In genomic region chr14:22679008-22679704, GRCm38 (mm10) we compare ENCODE assay signal across 11 mouse cellular contexts.
DNase-seq lines count a peak whose midpoint lies in the region; ATAC-seq and TF ChIP-seq lines count a peak whose summit lies in the region.
"Had no signal": no experiment of that assay in that cellular context is flagged by ENCODE, and none has a peak within 500 bp of the region (broad histone marks: within the 10 kb centered on the region; RNA-seq: fewer than 3 reads in every experiment).

No protein-coding gene starts in this region.

- no peak for TF ChIP-seq CTCF in hindbrain, postnatal 0 days (IDR thresholded peaks at IDR 0.05; ENCODE audit: low read depth)

- H3K4me2 ChIP-seq in lung, embryonic 15.5 days, result no peak overlapping the region
- H3K4me2 ChIP-seq in forebrain, embryonic 14.5 days (ENCODE audit: low read length), result no peak overlapping the region
- H3K4me2 ChIP-seq in hindbrain, postnatal 0 days (ENCODE audit: low read depth, low read length), result no peak overlapping the region
- H3K4me2 ChIP-seq in stomach, embryonic 14.5 days (replicated peaks; ENCODE audit: low read depth, low read length), result no peak overlapping the region
- H3K4me2 ChIP-seq: embryonic facial prominence, embryonic 13.5 days had no signal

- H3K4me1 ChIP-seq in lung, embryonic 15.5 days, result peaks cover 18% of the 10 kb centered on the region; the same call in 1 of the 2 replicates
- peaks cover 20% of the 10 kb centered on the region for H3K4me1 ChIP-seq in forebrain, embryonic 14.5 days (ENCODE audit: control insufficient read depth, insufficient read depth, low read length)
- no peaks in the 10 kb centered on the region for H3K4me1 ChIP-seq in hindbrain, postnatal 0 days (ENCODE audit: insufficient read depth, low read length)
- H3K4me1 ChIP-seq in stomach, embryonic 14.5 days (ENCODE audit: control insufficient read depth, insufficient read depth, low read length), result 0 out of 2 replicates have a peak, but pooled peaks cover 2% of the 10 kb centered on the region
- H3K4me1 ChIP-seq: embryonic facial prominence, embryonic 13.5 days had no signal

- DNase-seq in lung, postnatal 14 days, result no peak
- peak; percentile 50 for DNase-seq in forebrain, embryonic 14.5 days (ENCODE audit: low spot score)
- no peak for DNase-seq in hindbrain, postnatal 0 days (ENCODE audit: low spot score)
- DNase-seq in cerebellum, postnatal 14 days, result no peak
- DNase-seq: cerebellum, adult 8-10 months; thymus, postnatal 14 days had no signal

- H3K9me3 ChIP-seq in lung, embryonic 15.5 days, result no peaks in the 10 kb centered on the region
- no peaks in the 10 kb centered on the region for H3K9me3 ChIP-seq in forebrain, embryonic 14.5 days (replicated peaks; ENCODE audit: control insufficient read depth, low read length)
- H3K9me3 ChIP-seq in hindbrain, postnatal 0 days (ENCODE audit: low read length), result no peaks in the 10 kb centered on the region
- no peaks in the 10 kb centered on the region for H3K9me3 ChIP-seq in stomach, embryonic 14.5 days (ENCODE audit: control insufficient read depth, low read depth, low read length)
- H3K9me3 ChIP-seq: embryonic facial prominence, embryonic 13.5 days had no signal

- no peak overlapping the region for H3K4me3 ChIP-seq in lung, embryonic 15.5 days
- no peak overlapping the region for H3K4me3 ChIP-seq in forebrain, embryonic 14.5 days (ENCODE audit: low read depth, low read length)
- no peak overlapping the region for H3K4me3 ChIP-seq in hindbrain, postnatal 0 days (ENCODE audit: low read length)
- no peak overlapping the region for H3K4me3 ChIP-seq in stomach, embryonic 14.5 days (ENCODE audit: low read depth, low read length)
- H3K4me3 ChIP-seq: embryonic facial prominence, embryonic 13.5 days had no signal

- ATAC-seq in lung, embryonic 15.5 days (ENCODE audit: borderline replicate concordance, extremely low read depth, low FRiP score, low TSS enrichment), result peak; percentile 49; the same call in 1 of the 2 replicates
- ATAC-seq in forebrain, embryonic 14.5 days, result peak; percentile 65
- ATAC-seq in hindbrain, postnatal 0 days, result peak; percentile 47; the same call in 1 of the 2 replicates
- no peak for ATAC-seq in stomach, embryonic 14.5 days (ENCODE audit: insufficient number of reproducible peaks, insufficient read depth, low FRiP score, low read depth)
- ATAC-seq in erythroid progenitor cell, adult 5-6 weeks (replicated peaks; ENCODE audit: low FRiP score, poor library complexity, severe bottlenecking), result no peak
- ATAC-seq: intestine, embryonic 16.5 days had no signal

- H3K27me3 ChIP-seq in lung, embryonic 15.5 days, result no peaks in the 10 kb centered on the region
- H3K27me3 ChIP-seq in forebrain, embryonic 14.5 days (replicated peaks; ENCODE audit: control insufficient read depth, insufficient read depth, low read length), result peaks cover 16% of the 10 kb centered on the region
- no peaks in the 10 kb centered on the region for H3K27me3 ChIP-seq in hindbrain, postnatal 0 days (ENCODE audit: insufficient read depth, low read length)
- H3K27me3 ChIP-seq in stomach, embryonic 14.5 days (ENCODE audit: control insufficient read depth, insufficient read depth, low read length), result no peaks in the 10 kb centered on the region
- H3K27me3 ChIP-seq: embryonic facial prominence, embryonic 13.5 days had no signal

- no peak overlapping the region for H3K27ac ChIP-seq in lung, embryonic 15.5 days
- H3K27ac ChIP-seq in forebrain, embryonic 14.5 days (ENCODE audit: low read depth, low read length), result peak overlapping the region; percentile 64; the same call in 1 of the 2 replicates
- H3K27ac ChIP-seq in hindbrain, postnatal 0 days, result no peak overlapping the region
- H3K27ac ChIP-seq in stomach, embryonic 14.5 days (ENCODE audit: low read length), result peak overlapping the region; percentile 69; the same call in 1 of the 2 replicates
- H3K27ac ChIP-seq: embryonic facial prominence, embryonic 13.5 days had no signal

- no peaks in the 10 kb centered on the region for H3K36me3 ChIP-seq in lung, embryonic 15.5 days
- H3K36me3 ChIP-seq in forebrain, embryonic 14.5 days (ENCODE audit: control insufficient read depth, insufficient read depth, low read length), result no peaks in the 10 kb centered on the region
- H3K36me3 ChIP-seq in hindbrain, postnatal 0 days (ENCODE audit: insufficient read depth, low read length), result no peaks in the 10 kb centered on the region
- no peaks in the 10 kb centered on the region for H3K36me3 ChIP-seq in stomach, embryonic 14.5 days (ENCODE audit: control insufficient read depth, insufficient read depth, low read length)
- H3K36me3 ChIP-seq: embryonic facial prominence, embryonic 13.5 days had no signal

- WGBS in lung, embryonic 15.5 days, result 51% methylated on average over 5 of the region's 5 CpGs
- WGBS in forebrain, embryonic 14.5 days, result 14% methylated on average over 5 of the region's 5 CpGs
- WGBS in hindbrain, postnatal 0 days, result 38% methylated on average over 5 of the region's 5 CpGs
- 74% methylated on average over 5 of the region's 5 CpGs for WGBS in stomach, embryonic 14.5 days

- H3K9ac ChIP-seq in lung, embryonic 15.5 days, result no peak overlapping the region
- no peak overlapping the region for H3K9ac ChIP-seq in forebrain, embryonic 14.5 days (ENCODE audit: low read length)
- no peak overlapping the region for H3K9ac ChIP-seq in hindbrain, postnatal 0 days (replicated peaks; ENCODE audit: low read length)
- no peak overlapping the region for H3K9ac ChIP-seq in stomach, embryonic 14.5 days (replicated peaks; ENCODE audit: low read depth, low read length)
- H3K9ac ChIP-seq: embryonic facial prominence, embryonic 13.5 days had no signal

Comparison
In these comparisons a context has a peak if more than half of its experiments do, and no peak if none do; other contexts are left out.
1. ATAC-seq: peak in lung, embryonic 15.5 days (single experiment), forebrain, embryonic 14.5 days (single experiment) and hindbrain, postnatal 0 days (single experiment); none in stomach, embryonic 14.5 days (single experiment) and erythroid progenitor cell, adult 5-6 weeks (single experiment).
2. H3K27ac ChIP-seq: peak in forebrain, embryonic 14.5 days (single experiment) and stomach, embryonic 14.5 days (single experiment); none in lung, embryonic 15.5 days (single experiment) and hindbrain, postnatal 0 days (single experiment).